Mouse (Mus musculus): Measurements from ENCODE around the gene Ssc5d.

- no peak for TF ChIP-seq POLR2A (IDR thresholded peaks at IDR 0.05; ENCODE audit: insufficient read depth, low read depth, low read length)
- no peak for TF ChIP-seq EP300 (IDR thresholded peaks at IDR 0.05; ENCODE audit: insufficient read depth, low read depth, low read length)
Measured at GRCm38 (mm10) chr7:4971068-4971467, 45.5 kb downstream of the Ssc5d start, which contains the start of gene Sbk3.

All from heart, adult 2 months (tissue).